Mouse (Mus musculus): Measurements from ENCODE around the gene Plekha7.

Plekha7 gene

DNA sequence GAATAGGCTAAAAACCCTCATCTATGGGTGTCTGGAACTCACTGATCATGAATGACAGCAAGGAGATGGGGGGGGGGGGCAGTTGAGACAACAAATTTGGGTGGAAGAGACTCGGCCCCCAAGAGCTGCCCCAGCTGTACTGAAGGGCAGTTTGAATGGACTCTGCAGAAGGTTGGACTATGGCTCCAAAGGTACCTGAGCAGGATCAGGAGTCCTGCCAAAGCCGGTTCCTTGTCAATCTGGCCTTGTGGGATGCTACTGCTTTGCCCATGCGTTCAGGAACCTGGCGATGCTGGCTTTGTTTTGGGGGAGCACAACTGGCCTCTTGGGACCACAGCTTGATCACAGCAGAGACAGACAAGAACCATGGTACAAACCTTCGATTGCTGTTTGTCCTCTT is 52.5 kb downstream of the Plekha7 start:
- intact Hi-C loops (cut with DNase I) = no loop called here

- intact Hi-C loops (cut with DNase I) = no loop called here
Measured at GRCm38 (mm10) chr7:116254660-116255059, 53.5 kb downstream of the Plekha7 start.

GRCm38 (mm10) chr7:116252470-116252869 is 55.7 kb downstream of the Plekha7 start:
- intact Hi-C loops (cut with DNase I) = no loop called here

DNA sequence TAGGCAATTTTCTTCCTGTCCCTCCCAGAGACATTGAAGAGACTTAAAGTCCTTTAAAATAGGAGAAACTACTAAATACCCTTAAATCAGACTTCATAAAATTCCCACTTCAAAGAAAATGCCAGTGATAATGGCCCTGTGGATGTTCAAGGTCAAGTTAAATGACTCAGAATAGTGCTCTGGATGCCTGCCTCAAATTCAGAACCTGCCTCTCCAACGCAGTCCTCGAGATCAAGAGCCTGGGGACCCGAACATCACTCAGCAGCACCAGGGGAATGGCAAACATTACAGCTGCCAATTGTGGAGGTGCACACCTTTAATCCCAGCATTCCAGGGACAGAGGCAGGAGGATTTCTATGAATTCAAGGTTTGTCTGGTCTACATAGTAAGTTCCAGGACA is 56.7 kb downstream of the Plekha7 start:
- intact Hi-C loops (cut with DNase I) = no loop called here

GRCm38 (mm10) chr7:116248536-116248935 is 59.6 kb downstream of the Plekha7 start:
- intact Hi-C loops (cut with DNase I) = no loop called here

GRCm38 (mm10) chr7:116247377-116247729 is 60.8 kb downstream of the Plekha7 start:
- intact Hi-C loops (cut with DNase I) = loop anchor here (2.0 kb wide), 1 partner anchor 75 kb away; no protein-coding TSS in a partner anchor

GRCm38 (mm10) chr7:116246696-116247376 is 61.3 kb downstream of the Plekha7 start:
- intact Hi-C loops (cut with DNase I) = loop anchor here (2.0 kb wide), 1 partner anchor 76 kb away; no protein-coding TSS in a partner anchor

DNA sequence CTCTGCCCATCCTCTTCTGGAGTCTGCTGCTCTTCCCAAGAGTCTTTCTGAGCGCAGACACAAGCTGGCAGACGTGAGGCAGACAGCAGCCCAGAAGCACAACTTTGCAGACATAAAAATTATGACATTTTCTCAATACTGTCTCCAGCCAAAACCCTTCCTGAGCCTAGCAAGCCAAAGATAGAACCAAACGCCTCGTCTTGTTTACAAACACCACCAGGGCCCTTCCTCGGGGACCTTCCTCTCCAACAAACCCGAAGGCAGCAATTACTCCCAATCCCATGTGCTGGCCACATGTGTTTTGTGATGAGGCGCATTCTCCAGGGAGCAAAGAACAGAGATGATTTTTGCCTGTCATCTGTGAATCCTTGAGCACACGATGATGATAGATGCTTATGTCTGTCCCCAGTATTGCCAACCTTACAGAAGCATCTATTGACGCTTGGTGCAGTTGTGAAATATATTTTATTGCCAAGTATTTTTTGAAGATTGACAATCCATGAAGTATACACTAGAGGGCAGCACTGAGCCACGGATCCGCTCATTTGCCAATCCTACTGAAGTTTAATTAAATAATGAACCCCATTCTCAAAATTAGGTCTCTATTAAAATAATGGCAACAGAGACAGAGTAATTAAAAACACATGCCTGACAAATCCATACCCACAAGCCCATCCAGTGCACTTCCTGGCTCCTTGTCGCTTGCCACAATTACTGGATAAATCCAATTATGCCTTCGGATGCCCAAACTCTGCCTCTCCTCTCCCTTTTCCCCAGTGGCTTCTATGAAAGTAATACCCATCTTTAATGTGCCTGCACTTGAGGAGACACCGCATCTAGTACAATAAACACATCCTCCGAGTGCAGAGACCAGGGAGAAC is 62.1 kb downstream of the Plekha7 start:
- intact Hi-C loops (cut with DNase I) = loop anchor here (2.0 kb wide), 1 partner anchor 77 kb away; no protein-coding TSS in a partner anchor

DNA sequence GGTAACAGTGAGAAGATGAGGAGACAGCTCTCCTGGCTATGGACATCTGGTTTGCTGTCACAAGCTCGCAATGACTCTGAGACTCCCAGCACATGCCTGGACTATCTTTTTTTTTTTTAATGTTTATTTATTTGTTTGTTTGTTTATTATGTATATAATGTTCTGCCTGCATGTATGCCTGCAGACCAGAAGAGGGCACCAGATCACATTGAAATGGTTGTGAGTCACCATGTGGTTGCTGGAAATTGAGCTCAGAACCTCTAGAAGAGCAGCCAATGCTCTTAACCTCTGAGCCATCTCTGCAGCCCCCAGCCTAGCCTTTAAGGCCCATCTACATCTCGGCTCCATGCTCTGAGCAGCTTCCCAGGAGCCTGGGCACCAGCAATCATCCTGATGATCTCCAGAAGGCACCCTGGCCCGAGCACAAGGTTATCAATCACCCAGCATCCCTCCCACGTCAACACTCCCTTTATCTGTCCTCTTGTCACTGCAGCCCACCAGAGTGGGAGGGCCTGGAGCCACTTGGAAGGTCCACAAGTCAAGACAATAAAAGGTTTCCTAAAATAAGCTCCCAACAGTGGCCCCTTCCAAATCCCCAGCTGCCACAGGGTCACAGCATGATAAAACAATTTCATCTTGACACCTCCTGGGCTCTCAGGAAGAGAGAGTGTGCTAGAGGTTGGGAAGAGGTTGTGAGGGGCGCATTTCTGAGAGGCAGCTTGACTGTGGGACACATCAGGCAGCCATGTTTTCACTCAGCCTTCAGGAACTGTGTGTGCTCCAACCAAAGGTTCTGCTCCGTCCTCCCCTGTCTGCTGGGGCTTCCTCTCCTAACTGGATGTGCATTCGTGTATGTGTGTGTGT is 63.6 kb downstream of the Plekha7 start:
- intact Hi-C loops (cut with DNase I) = loop anchor here (5.0 kb wide), 1 partner anchor 82 kb away; no protein-coding TSS in a partner anchor

DNA sequence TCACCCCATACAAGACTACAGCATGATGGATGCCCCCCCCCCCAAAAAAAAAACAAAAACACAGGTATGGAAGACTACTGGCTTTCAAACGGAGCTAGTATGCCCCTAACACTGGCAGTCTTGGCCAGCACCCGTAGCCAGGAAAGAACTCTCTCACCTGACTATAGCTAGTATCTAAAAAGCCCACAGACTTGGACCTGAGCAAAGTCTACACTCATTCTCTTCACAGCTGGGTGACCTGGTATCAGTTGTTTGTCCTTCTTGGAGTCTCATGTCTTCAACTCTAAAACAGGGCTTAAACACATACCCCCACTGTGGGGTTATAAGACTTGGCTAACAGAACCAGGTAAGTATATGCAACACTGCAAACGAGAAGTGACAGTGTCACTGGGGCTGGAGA is 65.4 kb downstream of the Plekha7 start:
- intact Hi-C loops (cut with DNase I) = loop anchor here (5.0 kb wide), 1 partner anchor 81 kb away; no protein-coding TSS in a partner anchor

DNA sequence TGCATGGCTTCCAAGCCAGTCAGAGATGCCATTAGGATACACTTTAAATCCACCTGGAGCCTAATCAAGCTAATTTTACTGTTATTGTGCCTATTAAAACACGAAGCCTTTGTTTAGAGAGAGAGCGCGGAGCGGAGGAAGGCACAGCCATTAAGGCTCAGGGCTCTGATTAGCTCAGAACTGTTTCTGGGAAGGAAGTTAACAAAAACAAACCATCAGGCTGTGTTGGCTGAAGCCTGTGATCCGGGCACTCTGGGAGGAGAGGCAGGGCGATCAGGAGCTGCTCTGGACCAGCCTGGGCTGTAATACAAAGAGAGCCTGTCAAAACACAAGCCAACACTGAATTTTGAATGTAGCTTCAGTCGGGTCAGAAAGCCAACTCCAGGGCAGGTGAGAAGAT is 66.6 kb downstream of the Plekha7 start:
- intact Hi-C loops (cut with DNase I) = loop anchor here (5.0 kb wide), 1 partner anchor 79 kb away; no protein-coding TSS in a partner anchor

DNA sequence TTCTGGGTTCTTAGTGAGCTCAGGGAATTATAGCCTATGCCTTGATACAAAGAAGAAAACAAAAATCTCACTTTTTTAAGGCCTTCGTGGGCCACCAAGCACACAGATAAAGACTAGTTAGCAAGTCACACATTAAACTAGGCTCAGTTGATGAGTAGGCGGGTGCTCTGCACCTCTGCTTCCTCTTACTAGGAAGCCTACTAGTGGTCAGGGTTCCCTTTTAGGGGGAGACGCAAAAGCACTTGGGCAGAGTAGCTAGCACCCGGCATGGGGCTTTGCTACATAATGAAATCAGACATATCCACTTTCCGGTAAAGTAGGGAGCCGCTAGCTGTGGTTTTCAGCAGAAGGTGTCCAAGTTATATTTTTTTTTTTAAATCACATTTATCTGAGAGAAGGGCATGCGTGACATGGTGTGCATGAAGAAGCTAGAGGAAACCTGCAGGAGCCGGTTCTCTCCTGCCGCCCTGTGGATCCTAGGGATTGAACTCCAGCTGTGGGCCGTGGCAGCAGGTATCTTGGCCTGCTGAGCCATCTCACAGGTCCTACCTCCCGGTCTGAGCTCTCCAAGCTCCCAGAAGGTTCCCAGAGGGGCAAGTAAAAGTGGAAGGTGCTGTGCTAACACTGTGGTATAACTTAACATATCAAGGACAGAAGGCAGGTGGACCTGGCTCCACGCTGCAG is 67.2 kb downstream of the Plekha7 start:
- intact Hi-C loops (cut with DNase I) = loop anchor here (5.0 kb wide), 1 partner anchor 79 kb away; no protein-coding TSS in a partner anchor

DNA sequence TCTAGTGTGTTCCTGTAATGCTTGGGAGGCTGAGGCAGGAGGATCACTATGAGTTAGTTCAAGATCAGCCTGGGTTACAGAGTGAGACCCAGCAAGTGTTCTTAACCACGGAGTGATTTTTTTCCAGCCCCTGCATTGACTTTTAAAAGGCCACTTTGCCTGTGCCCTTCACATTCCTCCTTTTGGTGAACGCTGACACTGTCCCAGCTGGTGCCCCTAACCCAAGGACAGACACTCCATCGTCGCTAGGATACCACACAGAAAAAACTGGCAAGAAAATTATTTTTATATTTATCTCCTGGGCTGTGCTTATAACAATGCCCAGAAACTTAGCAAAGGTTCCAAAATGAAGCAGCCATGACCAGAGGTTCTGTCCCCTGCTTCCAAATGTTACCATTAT is 67.8 kb downstream of the Plekha7 start:
- intact Hi-C loops (cut with DNase I) = loop anchor here (5.0 kb wide), 1 partner anchor 78 kb away; no protein-coding TSS in a partner anchor

DNA sequence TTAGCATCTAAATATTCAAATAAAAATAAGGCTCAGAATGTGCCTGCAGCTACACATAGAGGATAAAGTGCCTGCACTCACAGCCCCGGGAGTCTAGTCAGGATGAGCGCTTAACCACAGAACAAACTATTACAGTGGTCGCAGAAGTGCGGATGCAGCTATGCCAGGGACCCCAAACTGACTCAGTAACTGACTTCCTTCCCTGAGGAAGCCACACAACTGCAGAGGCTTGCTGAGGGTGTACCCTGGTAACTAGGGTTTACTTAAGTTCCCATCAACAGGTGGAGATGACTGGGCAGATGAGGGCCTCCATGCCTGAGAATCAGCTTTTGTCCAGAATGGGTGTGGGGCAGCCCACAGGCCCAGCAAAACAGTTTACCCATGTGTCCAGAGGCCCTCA is 69.9 kb downstream of the Plekha7 start:
- intact Hi-C loops (cut with DNase I) = no loop called here

DNA sequence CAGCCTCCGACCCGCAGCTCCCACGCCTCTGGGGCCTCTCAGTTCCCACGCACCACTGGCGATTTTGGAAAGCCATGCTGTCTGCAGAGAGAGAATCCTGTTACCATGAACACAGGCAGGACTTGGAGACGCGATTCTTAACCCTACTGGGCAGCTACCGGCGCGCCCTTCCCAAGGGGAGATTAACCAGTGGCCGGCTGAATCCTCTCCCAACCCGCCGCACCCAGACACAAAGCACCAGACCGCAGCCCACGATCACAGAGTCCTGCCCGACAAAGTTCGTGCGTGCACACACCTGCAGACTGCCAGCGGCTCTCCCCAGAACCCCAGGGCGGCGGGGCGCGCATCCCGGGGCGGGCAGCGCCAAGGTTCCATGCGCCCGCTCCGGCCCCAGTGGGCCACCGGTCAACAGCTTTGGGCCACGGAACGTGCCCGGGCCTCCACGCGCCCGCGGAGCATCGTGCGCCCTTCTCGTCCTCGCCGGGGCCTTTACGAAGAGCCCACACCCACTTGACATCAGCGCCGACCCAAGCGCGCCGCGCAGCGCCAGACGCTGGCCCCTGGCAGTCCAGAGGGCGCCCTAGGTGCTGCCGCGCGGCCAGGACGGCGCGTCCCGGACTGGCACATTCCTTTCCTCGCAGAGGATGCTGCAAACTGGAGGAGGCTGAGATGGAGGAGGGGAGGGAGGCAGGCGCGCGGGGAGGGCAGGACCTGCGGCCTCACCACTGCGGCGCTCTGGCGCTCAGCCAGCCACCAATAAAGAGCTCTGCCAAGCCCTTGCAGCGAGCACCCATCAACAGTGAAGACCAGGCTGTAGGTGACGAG is 70.8 kb downstream of the Plekha7 start:
- intact Hi-C loops (cut with DNase I) = no loop called here

DNA sequence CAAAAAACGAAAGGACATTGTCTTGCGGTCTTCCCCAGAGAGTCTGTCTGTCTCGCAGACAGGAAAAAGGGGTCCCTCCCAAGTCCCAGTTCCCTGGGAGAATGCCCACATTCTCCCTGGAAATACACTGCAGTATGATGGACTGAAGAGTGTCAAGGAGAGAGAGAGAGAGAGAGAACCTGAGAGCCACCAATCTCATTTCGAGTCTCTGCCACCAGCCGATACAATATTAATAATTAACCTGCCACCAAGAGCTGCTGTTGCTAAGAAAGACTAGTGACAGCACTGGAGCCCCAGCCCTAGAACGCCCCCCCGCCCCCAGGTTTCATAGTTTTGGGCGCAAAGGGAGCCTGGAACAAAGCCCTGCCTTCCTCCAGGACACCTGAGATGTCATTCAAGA is 71.6 kb downstream of the Plekha7 start:
- intact Hi-C loops (cut with DNase I) = no loop called here

GRCm38 (mm10) chr7:116234287-116234806 is 73.8 kb downstream of the Plekha7 start:
- intact Hi-C loops (cut with DNase I) = no loop called here

DNA sequence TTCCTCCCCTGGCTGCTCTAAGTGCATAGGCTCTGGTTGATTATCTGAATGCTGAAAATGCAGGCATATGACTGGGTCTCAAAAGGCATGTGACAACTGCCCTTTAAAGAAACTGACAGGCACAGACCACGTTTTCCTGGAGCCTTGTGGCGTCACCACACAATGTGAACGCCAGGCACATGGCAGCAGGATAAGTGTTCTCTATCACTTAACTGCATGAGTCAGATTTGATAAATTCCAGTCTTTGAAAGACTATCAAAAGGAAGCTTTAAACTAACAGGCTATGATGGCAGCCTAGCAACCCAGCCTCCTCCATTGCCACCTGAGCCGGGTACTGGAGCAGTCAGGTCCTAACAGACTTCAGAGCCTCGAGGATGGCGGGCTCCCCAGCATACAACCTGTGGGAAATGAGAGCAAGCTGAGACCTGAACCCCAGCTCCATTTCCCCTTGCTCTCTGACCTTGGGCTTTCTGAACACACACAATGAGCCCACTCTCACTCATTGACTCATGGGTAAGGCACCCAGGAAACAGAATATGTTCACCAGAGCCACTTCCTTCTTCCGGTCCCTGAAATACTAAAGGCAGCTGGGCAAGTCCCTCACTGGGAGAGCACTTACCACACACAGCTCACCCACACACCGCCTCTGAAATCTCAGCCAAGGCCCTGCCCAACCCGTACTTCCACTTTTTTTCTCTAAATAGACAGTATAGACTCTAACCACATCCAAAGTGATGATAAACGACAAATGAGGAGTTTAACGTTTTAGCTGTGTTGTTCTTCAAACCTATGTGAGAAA is 77.2 kb downstream of the Plekha7 start:
- intact Hi-C loops (cut with DNase I) = no loop called here

GRCm38 (mm10) chr7:116226877-116227282 is 81.3 kb downstream of the Plekha7 start:
- intact Hi-C loops (cut with DNase I) = no loop called here

All from adrenal gland (tissue).